Mouse (Mus musculus) stomach, embryonic 16.5 days (tissue): Measurements from ENCODE around the gene Chmp4b. TPM values are rescaled to one million over a fixed set of nuclear protein-coding genes. Genes with fewer than 3 reads are reported as not detected.

ENCODE experiments used
- ATAC-seq: fragments of 200-750 bp; cut with Nextera tagmentation; 2 replicates; pipeline ENCODE4 v1.8.0; 2017; ENCODE audit warnings: moderate number of reproducible peaks, moderate TSS enrichment; ENCODE audit not compliant: insufficient read depth, low FRiP score
- H3K27ac ChIP-seq: fragments of 300-500 bp; sonication (generic); 2 replicates; pipeline ENCODE4 v1.5.1; 2014; ENCODE audit warnings: low read length
- H3K27me3 ChIP-seq: fragments of 300-500 bp; sonication (generic); 2 replicates; pipeline ENCODE4 v1.6.1; 2014; ENCODE audit warnings: low read length, control low read depth, mixed read lengths; ENCODE audit not compliant: control insufficient read depth, insufficient read depth
- H3K36me3 ChIP-seq: fragments of 300-500 bp; sonication (generic); 2 replicates; pipeline ENCODE4 v1.6.1; 2014; ENCODE audit warnings: low read length; ENCODE audit not compliant: control insufficient read depth, insufficient read depth
- H3K4me1 ChIP-seq: fragments of 300-500 bp; sonication (generic); 2 replicates; pipeline ENCODE4 v1.6.1; 2014; ENCODE audit warnings: low read length, control low read depth, mixed read lengths; ENCODE audit not compliant: control insufficient read depth, insufficient read depth
- H3K4me2 ChIP-seq: fragments of 300-500 bp; sonication (generic); 2 replicates; pipeline ENCODE4 v1.6.1; 2014; ENCODE audit warnings: low read depth, low read length, mixed read lengths
- H3K4me3 ChIP-seq: fragments of 300-500 bp; sonication (generic); replicated peaks from 2 replicates; pipeline ENCODE4 v1.5.1; 2014; ENCODE audit warnings: mild to moderate bottlenecking, low read length
- H3K9ac ChIP-seq: fragments of 300-500 bp; sonication (generic); 2 replicates; pipeline ENCODE4 v1.6.1; 2014; ENCODE audit warnings: low read length
- H3K9me3 ChIP-seq: fragments of 300-500 bp; sonication (generic); replicated peaks from 2 replicates; pipeline ENCODE4 v1.6.1; 2016; ENCODE audit warnings: low read length, control low read depth; ENCODE audit not compliant: control insufficient read depth
- WGBS: fragments of 180-500 bp; shearing (Covaris S2); extraction: QIAGEN DNeasy Blood & Tissue Kit; methylation state at CpG from one replicate; pipeline ENCODE4 v1.1.7; 2014; 5-methylcytosine and 5-hydroxymethylcytosine counted together
- polyA plus RNA-seq: library from polyadenylated mRNA; unstranded; fragments of >200 nt; fragmentation: Nextera tagmentation; extraction: Ambion mirVana; gene quantifications from 2 replicates; pipeline ENCODE4 v1.2.1, GENCODE M21; 2015

Chmp4b gene
- polyA plus RNA-seq, 1 experiment from 2014 or later = 23.6 TPM

DNA sequence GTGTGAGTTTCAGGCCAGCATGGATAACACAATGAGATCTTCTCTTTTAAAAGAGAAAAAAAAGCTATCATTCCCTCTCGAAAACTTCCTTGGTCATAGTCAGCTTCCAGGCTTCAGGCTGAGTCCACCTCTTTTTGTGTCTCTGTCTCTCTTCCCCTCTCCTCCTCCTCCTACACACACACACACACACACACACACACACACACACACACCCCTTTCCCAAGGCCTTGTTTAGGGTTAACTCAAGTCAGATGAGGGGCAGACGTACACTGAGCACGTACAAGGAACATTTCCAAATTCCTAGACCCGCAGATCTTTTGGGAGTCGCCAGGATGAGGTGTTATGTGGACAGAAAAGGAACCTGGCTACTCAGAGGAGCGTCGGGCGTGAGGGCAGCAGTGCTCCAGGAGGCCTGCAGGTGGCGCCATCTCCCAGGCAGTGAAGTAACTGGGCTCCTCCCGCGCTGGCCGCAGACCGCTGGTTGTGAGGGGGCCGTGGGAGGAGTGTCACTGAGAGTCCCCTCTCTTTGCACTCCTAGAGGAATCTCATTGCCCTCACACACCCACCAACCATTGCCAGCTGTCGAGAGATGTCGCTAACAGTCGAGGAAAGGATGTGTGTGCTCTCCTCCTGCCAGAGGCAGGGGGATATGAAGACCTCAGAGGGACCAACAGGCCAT is 51.3 kb downstream of the Chmp4b start:
- no peak overlapping the region for H3K9ac ChIP-seq
- no peaks in the 10 kb centered on the region; the same call in 1 of the 2 replicates for H3K4me1 ChIP-seq
- H3K36me3 ChIP-seq = no peaks in the 10 kb centered on the region
- no peak overlapping the region for H3K27ac ChIP-seq
- 3% methylated on average over 17 of the region's 17 CpGs for WGBS
- no peaks in the 10 kb centered on the region for H3K9me3 ChIP-seq
- peak; percentile 38; the same call in 1 of the 2 replicates for ATAC-seq
- H3K27me3 ChIP-seq = no peaks in the 10 kb centered on the region
- peak overlapping the region; percentile 34; the same call in 1 of the 2 replicates for H3K4me2 ChIP-seq
- no peak overlapping the region for H3K4me3 ChIP-seq

DNA sequence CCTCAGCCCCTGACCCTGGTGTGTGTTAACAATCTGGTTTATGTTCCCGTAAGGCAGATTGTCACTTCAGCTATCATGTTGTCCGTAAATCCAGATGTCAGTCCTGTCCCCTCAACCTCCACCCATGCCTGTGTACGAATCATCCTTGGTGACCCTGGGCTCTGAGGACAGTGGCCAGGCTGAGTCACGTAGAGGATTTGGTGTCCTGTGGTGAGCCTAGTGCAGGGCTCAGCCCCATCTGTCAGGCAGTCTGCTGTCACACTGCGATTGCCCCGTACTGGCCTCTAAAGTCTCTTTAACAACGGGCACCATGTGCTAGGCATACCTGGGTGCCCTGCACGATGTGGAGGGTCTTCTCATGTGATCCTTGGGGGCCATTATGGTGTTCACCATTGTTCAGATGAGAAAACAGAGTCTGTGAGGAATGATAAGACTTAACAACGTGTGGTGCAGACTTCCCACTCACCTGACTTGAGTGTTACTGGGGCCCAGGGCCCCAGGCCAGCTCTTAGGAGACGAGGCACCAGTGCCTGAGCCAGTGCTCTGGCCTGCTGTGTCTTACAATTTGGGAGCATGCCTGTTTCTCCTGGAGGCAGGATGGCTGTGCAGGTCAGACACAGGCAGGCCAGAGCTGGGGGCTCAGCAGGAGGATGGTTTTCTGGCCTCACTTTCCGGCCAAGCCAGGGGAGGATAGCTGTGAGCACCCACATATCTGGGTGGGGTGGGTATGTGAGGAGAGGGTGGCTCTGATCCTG is 55.2 kb downstream of the Chmp4b start:
- Histone ChIP-seq H3K27me3 (no peaks in the 10 kb centered on the region), H3K9me3 (no peaks in the 10 kb centered on the region), H3K4me1 (peaks cover 4% of the 10 kb centered on the region; the same call in 1 of the 2 replicates), H3K9ac (peak overlapping the region; percentile 7; the same call in 1 of the 2 replicates), H3K36me3 (no peaks in the 10 kb centered on the region), H3K4me3 (no peak overlapping the region), H3K4me2 (no peak overlapping the region), H3K27ac (no peak overlapping the region)
- 0 out of 2 replicates have a peak, but pooled peaks have one; percentile 26 for ATAC-seq
- WGBS = 66% methylated on average over 11 of the region's 11 CpGs

DNA sequence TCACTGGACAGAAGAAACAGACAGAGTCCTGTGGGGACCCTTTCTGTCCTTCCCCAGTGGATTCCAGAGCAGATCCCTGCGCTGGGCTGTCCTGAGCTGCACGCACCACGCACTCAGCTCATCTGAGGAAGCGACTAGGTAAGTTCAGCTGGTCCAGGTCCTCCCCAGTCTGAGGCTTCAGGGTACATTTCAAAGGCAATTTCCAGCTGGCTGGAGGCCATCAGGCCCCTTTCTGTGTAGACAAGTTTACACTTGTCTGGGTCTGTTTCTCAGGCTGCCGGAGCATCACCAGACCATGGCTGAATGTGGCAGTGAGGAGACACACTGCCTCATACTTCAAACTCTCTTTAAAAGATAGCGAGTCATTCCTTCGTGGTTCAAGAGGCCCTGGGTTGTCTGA is 55.8 kb downstream of the Chmp4b start:
- Histone ChIP-seq H3K36me3 (no peaks in the 10 kb centered on the region), H3K4me3 (no peak overlapping the region), H3K27ac (no peak overlapping the region), H3K27me3 (no peaks in the 10 kb centered on the region), H3K9ac (peak overlapping the region; percentile 7; the same call in 1 of the 2 replicates), H3K9me3 (no peaks in the 10 kb centered on the region), H3K4me1 (peaks cover 7% of the 10 kb centered on the region; the same call in 1 of the 2 replicates), H3K4me2 (no peak overlapping the region)
- 56% methylated on average over 7 of the region's 7 CpGs for WGBS
- ATAC-seq = no peak

DNA sequence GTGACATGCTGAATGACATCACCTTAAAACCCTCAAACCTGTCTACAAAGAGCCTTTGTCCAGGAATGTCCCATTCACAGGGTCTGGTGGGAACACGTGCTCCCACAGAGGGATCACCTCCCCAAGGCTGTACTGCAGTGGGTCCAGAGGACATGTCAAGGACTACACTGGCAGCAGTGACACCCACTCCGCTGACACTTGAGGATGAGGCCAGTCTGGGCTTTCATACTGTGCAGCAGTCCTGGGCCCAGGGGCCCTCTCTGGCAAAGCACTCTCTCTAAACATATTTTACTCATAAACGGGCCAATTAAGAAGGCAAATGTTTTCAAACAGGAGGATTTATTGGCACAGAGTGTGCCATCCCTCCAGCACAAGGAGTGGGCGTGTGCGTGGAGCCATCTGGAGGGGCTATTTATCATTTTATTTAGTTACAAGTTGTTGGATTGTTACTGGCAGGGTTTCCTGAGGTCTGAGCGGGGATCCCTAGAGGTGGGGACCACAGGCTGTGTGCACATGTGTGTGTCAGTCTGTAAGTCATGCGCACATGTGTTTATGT is 56.4 kb downstream of the Chmp4b start:
- ATAC-seq = no peak
- H3K36me3 ChIP-seq = no peaks in the 10 kb centered on the region
- no peak overlapping the region for H3K4me3 ChIP-seq
- H3K27ac ChIP-seq = no peak overlapping the region
- H3K4me1 ChIP-seq = peaks cover 9% of the 10 kb centered on the region; the same call in 1 of the 2 replicates
- no peak overlapping the region for H3K4me2 ChIP-seq
- 46% methylated on average over 7 of the region's 7 CpGs for WGBS
- H3K9me3 ChIP-seq = no peaks in the 10 kb centered on the region
- H3K27me3 ChIP-seq = no peaks in the 10 kb centered on the region
- no peak overlapping the region for H3K9ac ChIP-seq

DNA sequence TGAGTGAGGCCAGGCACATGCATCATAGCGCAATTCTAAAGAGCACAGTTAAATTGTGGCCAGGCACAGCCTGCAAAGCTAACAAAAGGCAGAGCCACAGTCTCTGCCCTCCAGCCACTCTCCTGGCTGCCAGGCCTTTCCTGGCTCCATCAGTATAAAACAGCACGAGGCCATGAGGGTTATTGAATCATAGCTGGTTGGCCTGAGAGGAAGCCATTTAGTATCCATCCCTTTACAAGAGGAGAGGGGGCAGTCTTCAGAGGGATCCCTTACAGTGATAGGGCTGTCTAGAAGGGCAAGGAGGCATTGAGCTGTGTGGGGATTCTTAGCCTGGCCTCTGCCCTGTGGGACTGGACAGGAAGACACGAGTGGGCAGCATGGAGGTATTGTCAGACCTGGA is 60.2 kb downstream of the Chmp4b start:
- Histone ChIP-seq H3K9ac (no peak overlapping the region), H3K4me1 (peaks cover 9% of the 10 kb centered on the region; the same call in 1 of the 2 replicates), H3K4me2 (no peak overlapping the region), H3K9me3 (no peaks in the 10 kb centered on the region), H3K36me3 (no peaks in the 10 kb centered on the region), H3K27me3 (no peaks in the 10 kb centered on the region), H3K27ac (no peak overlapping the region), H3K4me3 (no peak overlapping the region)
- WGBS = 51% methylated on average over 3 of the region's 3 CpGs
- ATAC-seq = no peak

DNA sequence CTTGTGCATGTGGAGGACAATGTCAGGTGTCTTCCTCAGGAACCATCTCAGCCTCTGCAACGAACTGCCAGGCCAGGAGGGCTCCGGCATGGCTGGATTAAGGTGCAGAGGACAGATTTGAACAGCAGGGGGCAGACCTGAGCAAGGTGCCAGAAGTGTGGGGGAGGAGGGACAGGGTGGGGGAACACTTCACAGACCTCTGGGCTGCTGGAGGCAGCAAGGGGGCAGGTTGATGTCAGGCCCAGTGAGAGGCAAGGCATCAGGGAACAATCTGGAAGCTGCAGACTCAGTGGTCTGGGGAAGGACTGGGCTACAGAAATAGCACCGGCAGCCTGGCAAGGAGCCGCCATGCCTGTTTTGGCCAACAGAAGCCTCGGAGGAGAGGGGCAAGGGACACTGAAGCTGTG is 60.8 kb downstream of the Chmp4b start:
- peak; percentile 27; the same call in 1 of the 2 replicates for ATAC-seq
- H3K27me3 ChIP-seq = no peaks in the 10 kb centered on the region
- no peaks in the 10 kb centered on the region for H3K9me3 ChIP-seq
- H3K4me2 ChIP-seq = no peak overlapping the region
- no peak overlapping the region for H3K9ac ChIP-seq
- H3K4me3 ChIP-seq = no peak overlapping the region
- WGBS = 43% methylated on average over 5 of the region's 5 CpGs
- H3K4me1 ChIP-seq = 0 out of 2 replicates have a peak, but pooled peaks cover 9% of the 10 kb centered on the region
- no peak overlapping the region for H3K27ac ChIP-seq
- no peaks in the 10 kb centered on the region for H3K36me3 ChIP-seq

DNA sequence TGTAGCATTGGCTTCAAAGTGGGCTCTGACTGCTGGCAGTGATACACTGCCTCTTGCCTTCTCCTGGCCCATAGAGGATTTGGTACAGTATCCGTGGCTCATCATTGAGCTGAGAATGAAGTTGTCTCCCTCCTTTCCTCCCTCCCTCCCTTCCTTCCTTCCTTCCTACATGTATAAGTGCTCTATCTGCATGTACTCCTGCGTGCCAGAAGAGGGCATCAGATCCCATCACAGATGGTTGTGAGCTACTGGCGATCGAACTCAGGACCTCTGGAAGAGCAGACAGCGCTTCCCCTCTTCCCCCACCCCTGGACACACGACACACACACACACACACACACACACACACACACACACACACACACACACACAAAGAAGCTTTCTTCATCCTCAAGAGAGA is 61.6 kb downstream of the Chmp4b start:
- Histone ChIP-seq H3K9ac (no peak overlapping the region), H3K9me3 (no peaks in the 10 kb centered on the region), H3K4me3 (no peak overlapping the region), H3K36me3 (no peaks in the 10 kb centered on the region), H3K4me1 (0 out of 2 replicates have a peak, but pooled peaks cover 7% of the 10 kb centered on the region), H3K4me2 (no peak overlapping the region), H3K27ac (no peak overlapping the region), H3K27me3 (no peaks in the 10 kb centered on the region)
- no peak for ATAC-seq
- 45% methylated on average over 6 of the region's 6 CpGs for WGBS

DNA sequence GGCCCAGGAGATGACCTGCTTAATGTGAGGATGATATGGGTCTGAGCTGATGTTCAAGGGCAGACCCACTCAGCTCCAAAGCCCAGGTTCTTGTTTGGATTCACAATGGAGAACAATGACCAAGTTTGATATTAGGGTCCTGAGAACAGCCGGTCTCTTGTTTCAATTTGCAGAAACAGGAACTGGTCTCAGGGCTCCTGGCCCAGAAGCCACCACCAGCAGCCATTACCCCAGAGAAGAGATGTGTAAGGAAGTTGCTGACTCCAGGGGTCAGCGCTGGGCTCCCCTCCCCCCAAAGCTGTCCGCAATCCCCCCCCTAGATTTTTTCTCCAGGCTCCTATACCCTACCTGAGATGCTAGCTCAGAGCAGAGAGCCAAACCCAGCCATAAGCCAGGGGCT is 62.5 kb downstream of the Chmp4b start:
- H3K9me3 ChIP-seq = no peaks in the 10 kb centered on the region
- H3K27me3 ChIP-seq = no peaks in the 10 kb centered on the region
- 65% methylated on average over 3 of the region's 3 CpGs for WGBS
- H3K4me1 ChIP-seq = 0 out of 2 replicates have a peak, but pooled peaks cover 5% of the 10 kb centered on the region
- no peaks in the 10 kb centered on the region for H3K36me3 ChIP-seq
- no peak overlapping the region for H3K27ac ChIP-seq
- no peak overlapping the region for H3K9ac ChIP-seq
- H3K4me3 ChIP-seq = no peak overlapping the region
- H3K4me2 ChIP-seq = no peak overlapping the region
- ATAC-seq = no peak

DNA sequence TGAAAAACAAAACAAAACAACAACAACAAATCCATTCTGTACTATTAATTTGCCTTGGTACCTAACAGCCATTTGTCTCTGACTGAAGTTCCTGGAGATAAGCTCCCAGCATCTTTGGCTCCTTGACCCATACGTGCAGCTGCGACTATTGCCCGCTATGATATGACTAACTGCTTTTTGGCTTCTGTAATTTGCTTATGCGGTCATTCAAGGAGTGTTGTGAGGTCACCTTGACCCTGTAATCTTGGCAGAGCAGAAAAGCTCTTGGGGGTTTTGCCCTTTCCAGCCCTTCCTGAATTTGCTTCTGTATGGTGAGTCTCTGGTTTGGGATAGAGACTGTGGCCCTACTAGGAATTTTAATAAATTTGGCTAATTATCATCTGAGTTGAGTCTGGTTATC is 65.1 kb downstream of the Chmp4b start:
- no peak for ATAC-seq

More for the DNA sequence above, 65.1 kb downstream of the Chmp4b start:
- H3K27me3 ChIP-seq = no peaks in the 10 kb centered on the region
- no peak overlapping the region for H3K4me2 ChIP-seq
- no peak overlapping the region for H3K4me3 ChIP-seq
- no peaks in the 10 kb centered on the region for H3K36me3 ChIP-seq
- no peak overlapping the region for H3K9ac ChIP-seq
- 0 out of 2 replicates have a peak, but pooled peaks cover 5% of the 10 kb centered on the region for H3K4me1 ChIP-seq
- whole genome bisulfite sequencing = 75% methylated on average over 4 of the region's 4 CpGs
- H3K27ac ChIP-seq = no peak overlapping the region
- H3K9me3 ChIP-seq = no peaks in the 10 kb centered on the region
